Mouse (Mus musculus) forebrain, embryonic 11.5 days (tissue): ENCODE data around the gene Tmem176b. TPM values are rescaled to one million over a fixed set of nuclear protein-coding genes. Genes with fewer than 3 reads are reported as not detected.

Experiments used
- ATAC-seq: fragments of 200-750 bp; cut with Nextera tagmentation; replicated peaks from 2 replicates; pipeline ENCODE4 v1.8.0; 2017; ENCODE audit warnings: moderate TSS enrichment; ENCODE audit not compliant: low FRiP score
- DNase-seq: peaks from one replicate; pipeline ENCODE4 v3.0.0-alpha.2; 2017; ENCODE audit warnings: low spot score
- H3K27ac ChIP-seq: fragments of 300-500 bp; sonication (generic); 2 replicates; pipeline ENCODE4 v1.5.1; 2014; ENCODE audit warnings: low read depth, low read length
- H3K27me3 ChIP-seq: fragments of 300-500 bp; sonication (generic); 2 replicates; pipeline ENCODE4 v1.6.1; 2014; ENCODE audit warnings: mild to moderate bottlenecking, low read length, mixed read lengths; ENCODE audit not compliant: control insufficient read depth, insufficient read depth
- H3K36me3 ChIP-seq: fragments of 300-500 bp; sonication (generic); 2 replicates; pipeline ENCODE4 v1.6.1; 2014; ENCODE audit warnings: mild to moderate bottlenecking, low read length, moderate library complexity, mixed read lengths; ENCODE audit not compliant: control insufficient read depth, insufficient read depth
- H3K4me1 ChIP-seq: fragments of 300-500 bp; sonication (generic); replicated peaks from 2 replicates; pipeline ENCODE4 v1.6.1; 2014; ENCODE audit warnings: low read length, mixed read lengths; ENCODE audit not compliant: control insufficient read depth, insufficient read depth
- H3K4me2 ChIP-seq: fragments of 300-500 bp; sonication (generic); 2 replicates; pipeline ENCODE4 v1.6.1; 2014; ENCODE audit warnings: low read depth, mild to moderate bottlenecking, low read length, moderate library complexity, mixed read lengths; ENCODE audit not compliant: severe bottlenecking
- H3K4me3 ChIP-seq: fragments of 300-500 bp; sonication (generic); 2 replicates; pipeline ENCODE4 v1.5.1; 2014; ENCODE audit warnings: low read depth, low read length
- H3K9ac ChIP-seq: fragments of 300-500 bp; sonication (generic); 2 replicates; pipeline ENCODE4 v1.6.1; 2014; ENCODE audit warnings: low read length
- H3K9me3 ChIP-seq: fragments of 300-500 bp; sonication (generic); 2 replicates; pipeline ENCODE4 v1.6.1; 2016; ENCODE audit warnings: low read length, mixed read lengths; ENCODE audit not compliant: control insufficient read depth
- WGBS: fragments of 180-500 bp; shearing (Covaris S2); extraction: QIAGEN DNeasy Blood & Tissue Kit; methylation state at CpG from one replicate; pipeline ENCODE4 v1.1.7; 2014; 5-methylcytosine and 5-hydroxymethylcytosine counted together
- polyA plus RNA-seq: library from polyadenylated mRNA; unstranded; fragments of >200 nt; fragmentation: Nextera tagmentation; extraction: Ambion mirVana; gene quantifications from 2 replicates; pipeline ENCODE4 v1.2.1, GENCODE M21; 2014

Tmem176b gene
- polyA plus RNA-seq, 1 experiment from 2014 or later = 51.0 TPM

DNA sequence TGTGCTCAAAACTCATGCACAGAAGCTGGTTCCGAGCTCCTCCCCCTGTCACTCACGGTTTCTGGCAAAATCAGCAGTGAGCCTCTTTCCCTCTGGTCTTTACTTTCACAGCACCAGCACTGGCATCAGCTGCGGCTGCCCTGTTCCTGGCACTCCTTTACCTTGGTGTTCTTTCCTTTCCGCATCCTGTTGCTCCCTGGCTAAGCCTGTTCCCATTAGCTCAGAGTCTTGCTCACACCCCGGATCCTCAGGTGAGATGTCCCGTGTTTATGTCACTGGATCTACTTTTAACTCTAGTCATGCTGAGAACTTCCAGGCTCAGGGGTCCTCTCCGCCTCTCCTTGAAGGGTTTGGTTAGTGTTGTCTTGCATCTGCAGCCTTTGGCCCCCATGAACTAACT lies 3.8 kb downstream of the Tmem176b start:
- ATAC-seq = no peak
- H3K9me3 ChIP-seq = no peaks in the 10 kb centered on the region
- H3K4me1 ChIP-seq = peaks cover 7% of the 10 kb centered on the region; the same call in 1 of the 2 replicates
- H3K36me3 ChIP-seq = no peaks in the 10 kb centered on the region
- H3K9ac ChIP-seq = no peak overlapping the region
- no peak for DNase-seq
- no peak overlapping the region for H3K4me3 ChIP-seq
- 85% methylated on average over 7 of the region's 7 CpGs for WGBS
- no peaks in the 10 kb centered on the region for H3K27me3 ChIP-seq
- H3K4me2 ChIP-seq = no peak overlapping the region
- H3K27ac ChIP-seq = no peak overlapping the region

DNA sequence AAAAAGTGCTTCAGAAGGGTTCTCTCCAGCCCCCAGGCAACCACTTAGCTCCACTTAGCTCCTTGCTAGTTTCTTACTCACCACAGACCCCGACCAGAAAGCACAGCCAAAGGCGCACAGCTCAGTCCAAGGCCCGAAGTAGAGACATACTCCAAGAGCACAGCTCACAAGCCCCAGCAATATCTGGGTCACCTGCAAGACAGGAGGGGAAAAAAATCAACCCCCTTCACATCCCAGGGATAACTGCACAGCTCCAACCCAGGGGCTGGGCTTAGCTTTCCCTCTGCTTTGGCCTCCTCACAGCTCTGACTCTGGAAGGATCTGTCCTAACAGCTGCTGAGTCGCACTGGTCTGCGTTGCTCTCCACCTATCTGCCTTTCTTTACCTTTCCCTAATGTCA lies 5.2 kb downstream of the Tmem176b start:
- DNase-seq = no peak
- no peak overlapping the region for H3K4me3 ChIP-seq
- no peaks in the 10 kb centered on the region for H3K27me3 ChIP-seq
- peaks cover 3% of the 10 kb centered on the region; the same call in 1 of the 2 replicates for H3K4me1 ChIP-seq
- no peak overlapping the region for H3K27ac ChIP-seq
- no peaks in the 10 kb centered on the region for H3K36me3 ChIP-seq
- no peaks in the 10 kb centered on the region for H3K9me3 ChIP-seq
- ATAC-seq = no peak
- no peak overlapping the region for H3K9ac ChIP-seq
- 86% methylated on average over 5 of the region's 5 CpGs for WGBS
- H3K4me2 ChIP-seq = no peak overlapping the region

DNA sequence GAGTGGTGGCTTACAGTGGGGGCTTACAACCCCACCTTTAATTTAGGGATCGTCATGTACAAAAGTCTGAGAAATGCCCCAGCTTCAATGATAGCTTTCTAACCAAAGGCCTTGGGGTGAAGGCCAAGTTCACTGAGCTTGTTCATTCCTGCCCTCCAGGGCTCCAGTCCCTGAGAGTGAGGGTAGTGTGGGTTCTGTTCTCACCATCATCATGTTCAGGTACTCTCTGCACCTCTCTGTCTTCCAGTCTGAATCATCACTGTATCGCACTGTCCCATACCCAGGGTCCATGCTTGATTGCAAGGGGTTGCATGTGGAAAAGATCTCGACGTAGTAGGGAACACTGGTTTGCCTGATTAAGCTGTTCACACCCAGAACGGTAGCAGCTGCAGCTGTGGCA lies 6.1 kb downstream of the Tmem176b start:
- no peaks in the 10 kb centered on the region for H3K27me3 ChIP-seq
- no peak overlapping the region for H3K27ac ChIP-seq
- no peaks in the 10 kb centered on the region for H3K9me3 ChIP-seq
- H3K36me3 ChIP-seq = no peaks in the 10 kb centered on the region
- 84% methylated on average over 5 of the region's 5 CpGs for WGBS
- H3K4me3 ChIP-seq = no peak overlapping the region
- no peak overlapping the region for H3K4me2 ChIP-seq
- no peak overlapping the region for H3K9ac ChIP-seq
- no peak for ATAC-seq
- DNase-seq = no peak
- no peaks in the 10 kb centered on the region for H3K4me1 ChIP-seq

DNA sequence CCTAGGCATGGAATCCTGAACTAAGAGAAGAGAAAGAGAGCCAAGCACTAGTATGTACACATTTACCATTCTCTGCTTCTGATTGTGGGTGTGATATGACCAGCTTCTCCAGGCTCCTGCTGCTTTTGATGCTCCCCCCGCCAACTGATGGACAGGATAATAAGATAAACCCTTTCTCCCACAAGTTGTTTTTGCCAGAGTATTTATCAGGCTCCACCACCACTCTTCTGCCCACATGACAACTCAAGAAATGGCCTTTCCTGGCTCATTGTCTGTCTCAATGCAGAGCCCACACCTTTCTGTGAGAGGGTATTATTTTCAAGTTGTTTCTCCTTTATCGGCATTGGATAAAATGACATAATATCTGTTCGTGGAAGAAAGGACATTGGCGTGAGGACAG lies 7.8 kb downstream of the Tmem176b start:
- WGBS = 95% methylated on average over 4 of the region's 4 CpGs
- H3K9ac ChIP-seq = no peak overlapping the region
- no peak overlapping the region for H3K4me3 ChIP-seq
- no peak overlapping the region for H3K27ac ChIP-seq
- no peak overlapping the region for H3K4me2 ChIP-seq
- no peak for ATAC-seq
- H3K4me1 ChIP-seq = no peaks in the 10 kb centered on the region
- H3K36me3 ChIP-seq = no peaks in the 10 kb centered on the region
- H3K27me3 ChIP-seq = no peaks in the 10 kb centered on the region
- DNase-seq = no peak
- no peaks in the 10 kb centered on the region for H3K9me3 ChIP-seq

DNA sequence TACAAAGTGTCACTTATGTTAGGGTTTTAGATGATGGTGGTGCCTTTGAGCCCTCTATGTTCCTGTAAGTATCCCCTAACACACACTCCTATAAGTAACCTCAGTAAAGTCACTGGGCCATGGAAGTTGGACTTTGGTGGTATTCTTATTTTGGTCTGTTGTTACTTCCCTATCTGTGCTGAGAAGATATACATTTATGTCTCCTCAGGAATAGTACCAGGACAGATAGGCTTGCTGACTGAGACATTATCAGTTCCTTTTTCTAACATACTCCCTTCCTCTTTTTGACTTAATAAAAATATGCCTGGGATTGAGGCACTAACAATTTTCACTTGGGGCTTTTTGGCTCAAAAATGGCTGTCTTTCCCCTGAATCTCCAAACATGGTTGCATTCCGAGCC lies 8.9 kb downstream of the Tmem176b start:
- Histone ChIP-seq H3K4me2 (no peak overlapping the region), H3K27me3 (no peaks in the 10 kb centered on the region), H3K4me1 (no peaks in the 10 kb centered on the region), H3K9me3 (no peaks in the 10 kb centered on the region), H3K27ac (no peak overlapping the region), H3K4me3 (no peak overlapping the region), H3K9ac (no peak overlapping the region), H3K36me3 (no peaks in the 10 kb centered on the region)
- DNase-seq = no peak
- 87% methylated on average over 1 of the region's 1 CpGs for WGBS
- ATAC-seq = no peak

DNA sequence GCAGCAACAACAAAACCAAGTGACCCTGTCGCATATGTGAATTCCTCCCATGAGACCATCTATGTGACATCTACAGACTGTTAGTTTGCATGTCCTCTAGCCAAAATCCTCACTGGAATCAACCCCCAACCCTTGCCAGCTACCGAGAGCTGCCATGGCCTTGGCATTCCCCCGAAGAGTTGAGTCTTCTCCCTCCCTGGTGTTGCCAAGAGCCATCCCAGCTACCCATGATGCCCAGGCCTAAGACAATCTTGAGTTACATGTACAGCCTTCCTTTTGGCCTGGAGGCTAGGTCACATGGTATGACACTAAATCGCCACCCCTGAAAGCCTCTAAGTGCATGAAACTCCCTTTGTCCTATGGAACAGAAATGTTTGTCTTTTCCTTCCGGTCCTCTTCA lies 10.2 kb downstream of the Tmem176b start:
- Histone ChIP-seq H3K27ac (no peak overlapping the region), H3K9ac (no peak overlapping the region), H3K27me3 (no peaks in the 10 kb centered on the region), H3K4me1 (no peaks in the 10 kb centered on the region), H3K4me3 (no peak overlapping the region), H3K9me3 (no peaks in the 10 kb centered on the region), H3K4me2 (no peak overlapping the region), H3K36me3 (no peaks in the 10 kb centered on the region)
- ATAC-seq = no peak
- no peak for DNase-seq
- WGBS = 89% methylated on average over 5 of the region's 5 CpGs

DNA sequence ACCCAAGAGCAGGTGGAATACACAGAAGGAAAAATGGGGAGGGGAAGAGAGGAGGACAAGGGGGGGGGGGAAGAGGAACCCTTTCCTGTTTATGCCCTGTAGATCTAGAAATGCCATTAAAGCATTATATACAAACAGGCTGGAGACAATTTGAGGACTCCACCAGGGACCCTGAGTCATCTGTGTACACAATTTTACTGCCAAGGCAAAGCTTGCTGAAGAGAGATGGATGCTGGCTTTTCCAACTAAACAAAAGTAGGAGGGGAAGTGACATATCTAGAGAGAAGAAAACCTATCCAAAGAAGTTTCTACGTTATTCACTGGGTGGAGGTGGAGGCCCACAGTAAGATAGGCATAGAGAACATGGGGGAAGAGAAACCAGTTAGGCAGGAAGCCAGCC lies 11.1 kb downstream of the Tmem176b start:
- H3K27me3 ChIP-seq = no peaks in the 10 kb centered on the region
- H3K27ac ChIP-seq = no peak overlapping the region
- ATAC-seq (no peak), DNase-seq (no peak)
- no peaks in the 10 kb centered on the region for H3K9me3 ChIP-seq
- H3K36me3 ChIP-seq = no peaks in the 10 kb centered on the region
- H3K9ac ChIP-seq = no peak overlapping the region
- no peaks in the 10 kb centered on the region for H3K4me1 ChIP-seq
- H3K4me2 ChIP-seq = no peak overlapping the region
- 73% methylated on average over 1 of the region's 1 CpGs for WGBS
- no peak overlapping the region for H3K4me3 ChIP-seq

DNA sequence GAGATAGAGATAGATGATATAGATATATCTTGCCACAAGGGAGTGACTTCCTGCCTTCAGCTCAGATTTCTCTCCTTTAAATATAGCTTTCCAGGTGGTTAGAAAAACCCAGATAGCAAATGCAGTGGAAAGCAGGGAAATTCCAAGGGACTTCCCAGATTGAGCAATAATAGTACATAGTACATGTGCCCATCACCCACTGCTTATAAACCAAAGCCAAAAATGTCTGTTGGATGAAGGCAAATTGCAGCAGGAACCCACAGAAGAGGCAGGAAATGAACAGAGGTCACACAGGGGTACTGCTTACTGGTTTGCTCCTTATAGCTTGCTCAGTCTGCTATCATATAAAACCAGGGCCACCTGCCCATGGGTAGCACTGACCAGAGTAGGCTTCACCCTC lies 11.6 kb downstream of the Tmem176b start:
- Histone ChIP-seq H3K4me1 (no peaks in the 10 kb centered on the region), H3K27ac (no peak overlapping the region), H3K27me3 (no peaks in the 10 kb centered on the region), H3K4me3 (no peak overlapping the region), H3K4me2 (no peak overlapping the region), H3K36me3 (no peaks in the 10 kb centered on the region), H3K9ac (no peak overlapping the region), H3K9me3 (no peaks in the 10 kb centered on the region)
- ATAC-seq (no peak), DNase-seq (no peak)

DNA sequence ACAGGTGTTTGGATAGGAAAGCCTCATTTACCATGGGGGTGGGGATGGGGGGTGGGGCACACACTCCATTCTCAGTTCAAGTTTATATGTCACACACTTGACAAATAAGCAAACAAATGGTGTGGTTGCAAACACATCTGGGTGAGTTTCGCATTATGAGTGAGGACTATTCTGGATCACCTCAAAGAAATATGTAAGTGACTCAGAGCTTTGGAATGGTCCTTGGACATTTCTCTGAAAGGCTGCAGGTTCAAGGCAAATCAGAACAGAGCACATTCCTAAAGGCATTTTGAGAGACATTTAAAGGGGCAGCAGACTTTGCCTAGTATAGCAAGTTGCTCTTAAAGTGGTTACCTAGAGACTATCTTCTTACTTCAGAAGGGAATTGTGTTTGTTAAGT lies 12.3 kb downstream of the Tmem176b start:
- Histone ChIP-seq H3K9ac (no peak overlapping the region), H3K27me3 (no peaks in the 10 kb centered on the region), H3K9me3 (no peaks in the 10 kb centered on the region), H3K4me1 (no peaks in the 10 kb centered on the region), H3K4me3 (no peak overlapping the region), H3K36me3 (no peaks in the 10 kb centered on the region), H3K4me2 (no peak overlapping the region), H3K27ac (no peak overlapping the region)
- no peak for ATAC-seq
- WGBS = 85% methylated on average over 1 of the region's 1 CpGs
- no peak for DNase-seq
